Mouse (Mus musculus): ENCODE results near the gene Ankra2. TPM values are rescaled to one million over a fixed set of nuclear protein-coding genes. Genes with fewer than 3 reads are reported as not detected.

Ankra2 gene
- total and polyA plus RNA-seq, 2 experiments from 2014 or later = 81.6 to 110 TPM

- ATAC-seq (peak; percentile 96), DNase-seq (peak; percentile 94)
- TF ChIP-seq CTCF (IDR thresholded peaks at IDR 0.05; ENCODE audit: low read depth) = no peak; the same call in none of the 2 replicates
- H3K36me3 ChIP-seq (ENCODE audit: insufficient read depth) = peaks cover 19% of the 10 kb centered on the region
- 2% methylated on average over 84 of the region's 90 CpGs for whole genome bisulfite sequencing
- H3K4me3 ChIP-seq (ENCODE audit: low read depth, low read length) = peak within 1 kb of the TSS; percentile 93
- peaks cover 6% of the 10 kb centered on the region; the same call in 1 of the 2 replicates for H3K4me1 ChIP-seq (ENCODE audit: insufficient read depth)
- H3K27ac ChIP-seq (ENCODE audit: low read depth, low read length) = peak within 1 kb of the TSS; percentile 91
- no peaks in the 10 kb centered on the region for H3K9me3 ChIP-seq (ENCODE audit: low read length)
- H3K4me2 ChIP-seq (ENCODE audit: low read depth) = peak within 1 kb of the TSS; percentile 67
- no peaks in the 10 kb centered on the region for H3K27me3 ChIP-seq (ENCODE audit: insufficient read depth, low read length)
- H3K9ac ChIP-seq = peak within 1 kb of the TSS; percentile 84
Observed at GRCm38 (mm10) chr13:98316480-98317245, 53.8 kb downstream of the Ankra2 start, which contains the start of gene Btf3. TSS of gene Btf3 (minus strand) at chr13:98317006.

GRCm38 (mm10) chr13:98317246-98317677 is 54.4 kb downstream of the Ankra2 start:
- no peaks in the 10 kb centered on the region for H3K27me3 ChIP-seq (ENCODE audit: insufficient read depth, low read length)
- H3K4me3 ChIP-seq (ENCODE audit: low read depth, low read length) = peak overlapping the region; percentile 93
- no peak for TF ChIP-seq CTCF (IDR thresholded peaks at IDR 0.05; ENCODE audit: low read depth)
- peaks cover 6% of the 10 kb centered on the region; the same call in 1 of the 2 replicates for H3K4me1 ChIP-seq (ENCODE audit: insufficient read depth)
- DNase-seq (no peak), ATAC-seq (peak; percentile 67)
- peak overlapping the region; percentile 84 for H3K9ac ChIP-seq
- 2% methylated on average over 16 of the region's 16 CpGs for WGBS
- peak overlapping the region; percentile 91 for H3K27ac ChIP-seq (ENCODE audit: low read depth, low read length)
- no peaks in the 10 kb centered on the region for H3K9me3 ChIP-seq (ENCODE audit: low read length)
- H3K36me3 ChIP-seq (ENCODE audit: insufficient read depth) = peaks cover 13% of the 10 kb centered on the region
- peak overlapping the region; percentile 67 for H3K4me2 ChIP-seq (ENCODE audit: low read depth)

- Histone ChIP-seq H3K27ac (ENCODE audit: low read depth, low read length) (no peak overlapping the region), H3K9me3 (ENCODE audit: low read length) (no peaks in the 10 kb centered on the region), H3K9ac (no peak overlapping the region), H3K4me2 (ENCODE audit: low read depth) (peak overlapping the region; percentile 67; the same call in 1 of the 2 replicates), H3K36me3 (ENCODE audit: insufficient read depth) (peaks cover 9% of the 10 kb centered on the region; the same call in 1 of the 2 replicates), H3K27me3 (ENCODE audit: insufficient read depth, low read length) (no peaks in the 10 kb centered on the region), H3K4me1 (ENCODE audit: insufficient read depth) (peaks cover 6% of the 10 kb centered on the region; the same call in 1 of the 2 replicates), H3K4me3 (ENCODE audit: low read depth, low read length) (no peak overlapping the region)
- 87% methylated on average over 6 of the region's 6 CpGs for WGBS
- DNase-seq = no peak
- no peak for ATAC-seq
- no peak for TF ChIP-seq CTCF (IDR thresholded peaks at IDR 0.05; ENCODE audit: low read depth)
Observed at GRCm38 (mm10) chr13:98317911-98318310, 55.0 kb downstream of the Ankra2 start.

Other genes with a start within 250 kb of the Ankra2 start
- 27.0 and 38.7 TPM in 2 replicates for gene Arhgef28, start 56.6 kb upstream of the Ankra2 start, total RNA-seq (2014; rRNA removed)
- 23.1 and 33.9 TPM in 2 replicates for gene Arhgef28, start 56.6 kb upstream of the Ankra2 start, polyA plus RNA-seq (2015; fragmentation: Nextera tagmentation; extraction: Ambion mirVana)
- 27.5 and 33.5 TPM in 2 replicates for gene Utp15, start within 50 bp of the Ankra2 start, total RNA-seq (2014; rRNA removed)
- gene Utp15, start within 50 bp of the Ankra2 start, polyA plus RNA-seq (2015; fragmentation: Nextera tagmentation; extraction: Ambion mirVana) = 16.5 and 22.0 TPM in 2 replicates
- 1.0 TPM in 1 of 2 replicates, not detected in the other for gene Gm21976, start 16.8 kb downstream of the Ankra2 start, total RNA-seq (2014; rRNA removed)
- gene Gm21976, start 16.8 kb downstream of the Ankra2 start, polyA plus RNA-seq (2015; fragmentation: Nextera tagmentation; extraction: Ambion mirVana) = not detected in 2 replicates
- gene Btf3, start 53.9 kb downstream of the Ankra2 start, total RNA-seq (2014; rRNA removed) = 435 and 523 TPM in 2 replicates
- 562 and 667 TPM in 2 replicates for gene Btf3, start 53.9 kb downstream of the Ankra2 start, polyA plus RNA-seq (2015; fragmentation: Nextera tagmentation; extraction: Ambion mirVana)
- 2.0 and 2.2 TPM in 2 replicates for gene Foxd1, start 91.2 kb downstream of the Ankra2 start, total RNA-seq (2014; rRNA removed)
- 0.62 and 0.86 TPM in 2 replicates for gene Foxd1, start 91.2 kb downstream of the Ankra2 start, polyA plus RNA-seq (2015; fragmentation: Nextera tagmentation; extraction: Ambion mirVana)
- gene Gm10320, start 228.9 kb downstream of the Ankra2 start, total RNA-seq (2014; rRNA removed) = 0.69 TPM in 1 of 2 replicates, not detected in the other
- gene Gm10320, start 228.9 kb downstream of the Ankra2 start, polyA plus RNA-seq (2015; fragmentation: Nextera tagmentation; extraction: Ambion mirVana) = 0.74 and 1.6 TPM in 2 replicates